1 mouse cellular context compared by ENCODE assay signal in genomic region chr11:74810134-74810533, GRCm38 (mm10).
TF ChIP-seq lines count a peak whose summit lies in the region.

No protein-coding gene starts in this region.

TF ChIP-seq in CH12.LX, 34 proteins besides CTCF, POLR2A, EP300 and RAD21:
- TF ChIP-seq JUN (IDR thresholded peaks at IDR 0.05; ENCODE audit: insufficient read depth, low read depth, low read length) (no peak), MYC (IDR thresholded peaks at IDR 0.05; ENCODE audit: low read depth, low read length) (peak; percentile 73; the same call in 1 of the 2 replicates), CHD2 (IDR thresholded peaks at IDR 0.05; ENCODE audit: low read length) (no peak), TBP (conservative IDR thresholded peaks at IDR 0.05; ENCODE audit: low read depth, low read length) (no peak), HCFC1 (IDR thresholded peaks at IDR 0.05; ENCODE audit: low read depth, low read length) (no peak), MAX (IDR thresholded peaks at IDR 0.05; ENCODE audit: low read length) (no peak), BHLHE40 (IDR thresholded peaks at IDR 0.05; ENCODE audit: low read depth, low read length) (no peak), ZNF384 (IDR thresholded peaks at IDR 0.05; ENCODE audit: low read depth, low read length) (no peak)
